Mouse (Mus musculus): Measurements from ENCODE around the gene Bola1.

GRCm38 (mm10) chr3:96225421-96225820, 5.9 kb upstream of the Bola1 start:
- TF ChIP-seq EP300 (IDR thresholded peaks at IDR 0.05; ENCODE audit: insufficient read depth, low read depth, low read length), result no peak
- TF ChIP-seq CTCF (IDR thresholded peaks at IDR 0.05), result no peak

Data from heart, adult 2 months (tissue).